Mouse (Mus musculus): ENCODE measurements around the gene Ate1.
"Not testable (repeated sequence)": the region's sequence is repeated elsewhere in the genome, so short reads cannot be mapped to it uniquely, and the experiment has no call there.

Ate1 gene

DNA sequence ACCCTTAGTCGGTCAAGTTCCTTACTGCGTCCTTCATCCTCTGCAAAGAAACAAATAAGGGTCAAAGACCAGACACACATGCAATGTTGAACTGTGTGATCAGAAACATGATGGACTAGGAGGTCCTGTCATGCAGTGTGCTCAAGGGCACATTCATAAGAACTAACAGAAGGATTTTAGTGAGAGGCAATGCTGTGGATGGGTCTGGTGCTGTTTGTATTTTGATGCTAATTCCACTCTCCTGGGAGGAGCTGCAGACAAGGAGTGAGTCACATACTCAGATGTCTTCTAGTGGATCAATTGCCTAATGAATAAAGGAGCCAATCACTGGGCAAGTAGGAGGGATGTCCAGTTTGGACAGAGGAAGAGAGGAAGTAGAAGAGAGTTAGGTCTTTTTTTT, 125.5 kb downstream of the Ate1 start:
- no peak for DNase-seq (ENCODE audit: low spot score)

DNA sequence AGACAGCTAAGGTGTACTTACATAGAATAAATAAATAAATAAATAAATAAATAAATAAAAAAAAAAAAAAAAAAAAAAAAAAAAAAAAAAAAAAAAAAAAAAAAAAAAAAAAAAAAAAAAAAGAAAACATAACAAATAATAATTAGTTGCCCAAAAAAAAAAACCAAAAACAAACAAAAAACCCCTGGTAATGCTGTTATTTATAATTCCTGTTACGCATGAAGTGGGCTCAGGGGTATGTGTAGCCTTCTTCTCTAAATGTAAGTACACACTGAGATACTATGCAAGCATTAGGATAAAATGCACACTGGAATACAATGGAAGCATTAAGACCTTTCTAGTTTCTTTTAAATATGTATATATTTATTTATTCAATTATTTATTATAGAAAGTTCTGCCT, 130.1 kb downstream of the Ate1 start:
- not testable (repeated sequence) for DNase-seq (ENCODE audit: low spot score)

DNA sequence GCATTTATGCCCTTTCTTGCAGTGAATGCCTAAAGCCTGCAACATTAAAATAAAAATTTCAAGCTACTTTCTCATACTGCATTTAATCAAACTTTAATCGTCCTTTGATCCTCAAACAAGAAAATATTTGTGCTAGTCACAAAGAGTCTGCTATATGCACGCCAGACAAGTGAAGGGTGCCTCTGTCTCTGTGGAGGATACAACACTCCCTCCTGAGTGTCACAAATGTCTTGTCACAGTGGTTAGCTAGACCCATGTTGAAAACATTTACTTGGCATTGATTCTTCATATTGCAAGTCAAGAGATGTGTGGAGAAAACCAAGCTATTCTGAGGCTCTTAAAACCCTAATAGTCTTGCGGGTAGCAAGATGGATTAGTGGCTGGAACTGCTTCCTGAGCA, 133.9 kb downstream of the Ate1 start:
- DNase-seq (ENCODE audit: low spot score) = no peak

DNA sequence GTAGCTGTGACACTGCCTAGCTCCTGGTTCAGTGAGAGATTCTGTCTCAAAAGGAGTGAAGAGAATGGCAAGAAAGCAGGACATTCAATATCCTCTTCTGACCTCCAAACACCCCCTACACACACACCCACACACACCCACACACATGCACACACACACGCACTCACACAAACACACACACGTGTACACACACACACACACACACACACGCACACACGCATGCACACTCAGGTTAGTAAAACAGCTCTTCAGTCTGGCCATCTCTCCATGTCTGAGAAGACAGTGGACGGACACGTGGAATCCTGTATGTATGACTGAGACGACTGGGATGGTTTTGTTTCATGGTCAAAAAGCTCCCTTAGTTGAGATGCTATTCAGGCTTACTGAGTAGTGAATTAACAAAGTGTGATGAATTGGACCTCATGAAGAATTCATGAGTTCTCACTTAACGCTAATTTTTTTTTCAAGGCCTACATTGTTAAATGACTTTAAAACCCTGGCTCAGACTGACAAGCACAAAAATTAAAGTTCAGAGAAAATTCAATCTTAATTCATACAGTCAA, 134.4 kb downstream of the Ate1 start:
- DNase-seq (ENCODE audit: low spot score) = no peak

DNA sequence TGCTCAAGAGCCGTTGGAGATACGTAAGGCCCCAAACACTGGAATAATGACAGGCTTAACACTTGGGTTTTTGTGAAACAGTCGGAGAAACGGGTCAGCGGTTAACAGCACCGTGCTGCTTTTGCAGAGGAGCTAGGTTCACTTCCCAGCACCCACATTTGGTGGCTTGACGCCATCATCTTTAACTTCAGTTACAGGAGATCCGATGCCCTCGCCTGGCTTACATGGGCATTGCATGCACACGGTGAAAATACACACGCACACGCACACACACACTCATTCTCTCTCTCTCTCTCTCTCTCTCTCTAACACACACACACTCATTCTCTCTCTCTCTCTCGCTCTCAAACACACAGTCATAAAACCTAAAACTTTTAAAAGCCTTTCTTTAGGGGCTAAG, 138.0 kb downstream of the Ate1 start:
- no peak for DNase-seq (ENCODE audit: low spot score)

DNA sequence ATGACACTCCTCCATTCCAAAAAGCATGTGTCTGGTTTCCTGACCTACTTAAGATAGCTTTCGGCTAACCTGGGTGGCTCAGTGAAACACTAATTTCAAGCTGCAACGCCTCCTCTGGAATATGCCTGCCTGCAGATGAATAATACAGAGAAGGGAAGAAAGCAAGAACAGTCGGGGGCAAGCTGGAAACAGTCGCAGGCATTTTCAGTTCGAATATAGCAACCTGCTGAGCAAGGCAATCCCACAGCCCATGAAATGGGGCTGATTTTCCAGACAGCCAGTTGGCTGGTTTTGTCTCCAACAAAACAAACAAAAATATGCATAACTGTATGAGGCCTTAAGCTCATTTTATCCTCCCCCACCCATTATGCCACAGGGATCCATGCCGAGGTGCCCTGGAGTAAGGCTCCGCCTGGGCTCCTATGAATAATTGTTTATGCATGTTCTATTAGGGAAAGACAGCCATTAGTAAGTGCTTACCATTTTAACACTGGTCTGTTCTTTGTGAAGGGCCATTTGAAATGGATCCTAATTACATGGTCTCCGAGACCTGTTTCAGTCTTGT, 138.7 kb downstream of the Ate1 start:
- DNase-seq (ENCODE audit: low spot score) = no peak

DNA sequence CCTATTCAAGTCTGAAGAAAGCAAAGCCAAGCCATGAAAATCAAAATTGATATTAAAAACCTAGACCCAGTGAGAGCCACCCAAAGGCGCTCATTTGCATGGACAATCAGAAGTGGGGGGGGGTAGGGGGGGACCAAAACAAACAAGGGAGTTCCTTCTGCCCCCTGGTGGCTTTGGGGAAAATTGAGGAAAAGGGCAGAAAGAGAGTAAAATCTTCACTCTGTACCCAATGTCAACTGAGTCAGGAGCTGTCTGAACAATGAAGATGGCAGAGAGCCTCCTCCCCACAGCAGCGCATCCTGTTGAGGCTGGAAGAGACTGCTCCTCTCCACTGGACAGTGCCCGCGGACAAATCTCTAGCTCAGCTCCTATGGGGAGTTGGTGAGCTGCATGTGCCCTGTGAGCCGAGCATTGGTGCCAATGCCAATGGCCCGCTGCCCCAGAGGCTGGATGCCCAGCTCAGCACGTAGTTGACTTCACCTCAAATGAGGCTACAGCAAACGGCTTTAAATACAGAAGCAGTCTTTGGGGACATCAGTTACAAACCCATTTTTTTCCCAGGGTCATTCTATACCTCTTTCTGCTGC, 139.3 kb downstream of the Ate1 start:
- no peak for DNase-seq (ENCODE audit: low spot score)

DNA sequence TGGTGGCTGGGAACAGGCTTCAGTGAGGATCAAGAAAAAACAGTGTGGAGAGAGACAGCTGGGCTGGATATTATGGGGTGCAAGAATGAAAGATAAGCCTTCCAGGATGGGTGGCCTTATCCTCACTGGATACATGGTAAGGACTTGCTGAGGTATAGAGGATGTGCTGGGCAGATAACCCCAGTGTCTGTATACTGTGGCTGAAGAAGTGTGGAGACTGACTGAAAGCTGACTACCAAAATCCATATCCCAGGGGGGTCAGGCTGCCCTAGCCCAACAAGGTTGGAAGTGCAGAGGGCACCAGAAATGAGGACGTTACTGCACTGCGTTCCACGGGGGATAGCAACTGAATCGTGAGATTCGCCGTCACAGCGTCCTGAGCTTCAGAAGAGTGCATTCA, 139.8 kb downstream of the Ate1 start:
- DNase-seq (ENCODE audit: low spot score) = no peak

DNA sequence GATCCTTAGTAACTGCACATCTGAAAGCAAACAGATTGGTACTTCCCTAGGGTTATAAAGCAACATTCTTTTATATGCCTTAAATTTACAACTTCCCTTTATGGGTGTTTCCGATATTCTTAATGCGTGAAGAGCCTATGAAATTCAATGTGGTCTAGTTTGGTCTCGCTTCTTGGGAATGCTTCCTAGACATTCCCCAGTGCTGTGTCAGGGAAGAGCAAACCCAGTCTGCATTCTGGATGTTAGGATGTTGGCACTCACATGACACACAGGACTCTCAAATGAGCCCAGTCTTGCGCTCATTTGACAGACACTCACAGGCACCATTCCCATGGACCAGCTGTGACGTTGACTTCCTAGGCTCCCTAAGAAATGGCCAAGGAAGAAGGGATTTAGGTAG, 140.3 kb downstream of the Ate1 start:
- no peak for DNase-seq (ENCODE audit: low spot score)

DNA sequence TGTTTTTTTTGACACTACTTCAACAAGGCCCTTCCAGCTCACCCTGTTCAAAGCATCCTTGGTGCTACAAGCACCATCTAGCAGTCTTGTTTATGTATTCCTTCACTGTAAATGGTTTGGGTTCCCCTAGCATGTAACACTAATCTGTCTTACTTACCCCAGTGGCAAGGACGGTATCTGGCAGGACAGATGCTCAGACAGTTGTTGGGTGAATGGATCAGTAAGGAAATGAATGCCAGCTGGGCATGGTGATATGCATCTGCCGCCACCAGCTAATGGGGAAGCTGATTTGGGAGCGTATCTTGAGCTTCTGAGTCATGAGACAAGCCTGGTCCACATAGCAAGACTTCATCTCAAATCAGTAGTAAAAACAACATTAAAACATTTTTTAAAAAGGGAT, 141.9 kb downstream of the Ate1 start:
- DNase-seq (ENCODE audit: low spot score) = no peak

DNA sequence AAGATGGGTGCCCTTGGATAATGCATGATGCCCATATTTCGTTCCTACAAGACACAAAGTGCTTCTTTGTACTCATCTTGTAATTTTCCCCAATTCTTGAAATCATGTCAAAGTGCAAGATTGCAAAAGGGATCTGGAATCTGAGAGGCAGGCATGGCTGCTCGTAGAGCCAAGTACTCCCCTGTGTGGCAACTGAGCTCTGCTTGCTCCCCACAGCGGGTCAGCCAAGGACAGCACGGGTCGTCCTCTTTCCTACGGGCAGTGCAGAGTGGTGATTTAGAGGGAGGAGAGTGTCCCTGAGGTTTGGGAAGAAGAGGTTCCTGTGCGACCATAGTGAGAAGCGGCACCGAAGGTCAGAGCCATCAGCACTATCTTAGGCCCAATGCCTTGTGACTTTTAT, 145.9 kb downstream of the Ate1 start:
- DNase-seq (ENCODE audit: low spot score) = no peak

DNA sequence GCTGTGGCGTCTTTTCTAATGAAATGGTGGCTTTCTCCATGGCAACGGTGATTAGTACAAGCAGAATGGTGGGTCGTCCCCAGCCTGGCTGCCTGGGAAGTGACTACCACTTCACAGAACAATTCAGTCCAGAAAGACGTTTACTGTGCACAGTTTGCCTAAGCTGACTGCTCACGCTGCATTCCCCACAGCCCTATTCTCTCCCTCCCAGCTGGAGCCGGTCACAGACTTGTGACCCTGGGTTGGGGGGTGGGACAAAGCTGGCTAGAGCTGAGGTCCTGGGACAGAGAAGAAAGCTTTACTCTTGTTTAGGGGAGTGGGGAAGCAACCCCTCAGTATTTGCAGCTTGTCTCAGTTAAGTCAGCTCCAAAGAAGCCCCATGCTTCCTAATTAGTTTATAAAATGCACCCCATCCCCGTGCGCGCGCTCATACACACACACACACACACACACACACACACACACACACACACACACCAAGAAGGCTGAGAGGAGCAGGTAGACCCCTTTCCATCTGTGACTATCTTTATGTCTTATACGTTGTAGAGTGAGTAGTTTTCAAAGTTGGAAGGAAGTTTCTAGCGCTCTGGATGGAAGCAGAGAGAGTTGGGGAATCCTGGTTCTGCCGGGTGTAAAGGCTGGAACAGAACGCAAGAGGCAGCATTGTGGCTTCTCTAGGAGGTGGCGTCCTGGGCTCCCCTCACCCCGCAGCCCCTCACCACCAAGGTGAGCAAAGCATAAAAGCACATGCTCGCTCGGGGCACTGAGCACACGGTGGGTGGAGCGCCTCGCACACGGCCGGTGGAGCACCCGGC, 151.1 kb downstream of the Ate1 start:
- DNase-seq (ENCODE audit: low spot score) = no peak

DNA sequence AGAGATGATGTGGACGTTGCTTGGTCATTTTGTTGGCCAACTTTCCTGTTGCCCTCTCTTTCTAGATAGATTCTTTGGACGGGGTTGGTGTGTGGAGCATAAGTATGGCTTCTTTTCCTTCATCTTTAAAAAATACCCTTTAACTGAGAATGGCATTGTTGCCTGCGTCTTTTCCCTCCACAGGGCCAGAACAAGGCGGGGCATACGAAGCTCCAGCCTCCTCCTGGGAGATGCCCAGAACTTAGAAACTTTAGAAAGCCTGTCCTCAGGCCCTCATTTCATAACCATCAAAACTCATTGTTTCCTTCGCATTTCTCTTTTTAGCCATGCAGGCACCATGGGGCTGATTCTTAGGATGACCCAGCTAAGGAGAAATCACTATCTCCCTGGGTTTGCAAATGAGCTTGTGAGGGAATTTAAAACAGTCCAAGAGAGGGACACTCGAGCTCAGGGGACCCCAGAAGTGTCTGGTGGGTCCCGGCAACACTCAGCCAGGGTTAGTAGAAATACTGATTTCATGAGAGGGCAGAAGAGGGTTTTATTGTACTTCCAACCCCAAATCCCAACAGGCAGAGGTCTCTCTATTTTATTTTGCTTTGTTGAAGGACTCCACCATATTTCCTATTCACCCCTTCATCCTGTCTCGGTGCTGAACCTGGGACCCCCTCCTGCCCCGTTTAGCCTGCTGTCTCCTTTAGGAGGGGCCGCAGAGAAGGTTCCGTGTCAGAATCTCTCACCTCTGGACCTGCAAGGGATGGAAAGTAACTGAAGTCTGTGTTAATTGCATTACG, 151.9 kb downstream of the Ate1 start:
- DNase-seq (ENCODE audit: low spot score) = no peak

DNA sequence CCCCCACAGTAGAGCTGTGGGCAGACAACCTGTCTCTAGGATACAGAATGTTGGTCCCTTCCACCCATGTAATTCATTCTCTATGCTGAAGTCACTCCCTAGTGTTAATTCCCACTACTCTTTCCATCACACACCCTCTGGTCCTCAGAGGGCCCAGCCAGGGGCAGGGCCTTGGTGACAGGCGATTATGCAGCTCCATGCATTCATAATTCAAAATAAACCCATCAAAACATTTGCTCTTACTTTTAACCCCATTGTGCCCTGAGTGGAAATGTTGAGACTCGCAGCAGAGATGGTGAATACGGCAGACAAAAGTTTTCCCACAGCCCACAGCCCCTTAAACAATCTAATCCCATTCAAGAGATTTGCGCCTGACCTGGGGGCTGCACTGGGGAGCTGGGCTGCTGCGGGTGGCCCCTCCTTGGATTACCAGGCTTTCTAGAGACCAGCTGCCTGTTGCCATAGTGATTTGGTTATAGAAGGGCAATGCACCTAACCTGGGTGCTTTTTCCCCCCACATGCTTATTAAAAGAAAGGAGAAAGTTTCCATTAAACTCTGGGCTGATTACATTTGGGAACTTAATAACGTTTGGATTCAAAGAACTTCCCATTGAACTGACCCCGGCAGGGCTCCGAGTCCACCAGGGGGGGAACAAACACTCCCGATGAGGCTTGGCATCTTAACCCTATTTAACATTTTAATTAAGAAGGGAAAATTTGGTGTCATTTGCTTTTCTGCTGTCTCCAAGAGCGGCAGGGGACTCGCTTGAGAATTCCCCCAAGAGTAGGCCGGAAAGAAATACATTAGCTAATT, 152.7 kb downstream of the Ate1 start:
- DNase-seq (ENCODE audit: low spot score) = no peak

DNA sequence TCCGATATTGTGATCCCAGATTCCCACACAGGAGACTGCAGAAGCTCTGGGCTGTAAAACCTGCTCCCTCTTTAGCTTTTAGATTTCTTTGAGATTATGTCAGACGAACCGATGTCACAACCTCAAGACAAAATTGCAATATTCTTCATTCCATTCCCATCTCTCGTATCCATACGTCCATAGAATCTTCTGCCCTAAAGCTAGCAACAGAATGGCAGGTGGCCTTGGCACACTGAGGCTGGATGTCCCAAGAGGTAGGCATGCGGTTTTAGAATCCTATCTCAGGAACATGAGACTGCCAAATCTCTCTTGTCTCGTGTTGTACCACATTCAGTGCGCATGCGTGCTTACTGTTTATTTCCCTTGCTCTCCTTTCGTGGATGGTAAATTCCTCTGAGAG, 154.5 kb downstream of the Ate1 start:
- no peak for DNase-seq (ENCODE audit: low spot score)

All from yolk sac, embryonic 10.5 days (tissue).